Mouse (Mus musculus) MN1 (cell line): Measurements from ENCODE around the gene DXBay18.
"Not testable (repeated sequence)": the region's sequence is repeated elsewhere in the genome, so short reads cannot be mapped to it uniquely, and the experiment has no call there.

Source experiments
- DNase-seq: peaks from one replicate; pipeline ENCODE4 v3.0.0-alpha.2; 2016; ENCODE audit warnings: low spot score

Gene DXBay18

DNA sequence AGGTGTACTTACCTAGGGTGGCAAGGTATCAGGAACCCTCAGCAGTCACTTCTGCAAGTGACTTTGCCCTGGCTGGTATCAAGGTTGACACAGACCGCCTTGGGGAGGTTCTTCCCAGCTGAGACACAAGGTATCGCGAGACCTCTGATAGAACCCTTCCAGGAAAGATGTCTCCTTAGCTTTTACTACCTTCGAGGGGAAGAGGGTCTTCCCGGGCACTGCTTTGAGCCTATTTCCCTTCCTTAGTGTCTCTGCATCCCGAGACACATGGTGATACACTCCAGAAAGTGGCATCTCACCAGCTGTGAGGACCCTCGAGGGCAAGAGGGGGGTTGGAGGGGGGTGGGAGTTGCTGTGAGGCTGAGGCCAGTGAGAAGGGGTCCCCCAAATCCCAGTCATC, at the start of gene DXBay18:
Gene DXBay18, minus strand, starts transcription at position 101 of the 400 bp plus-strand sequence.
- DNase-seq, result not testable (repeated sequence)

DNA sequence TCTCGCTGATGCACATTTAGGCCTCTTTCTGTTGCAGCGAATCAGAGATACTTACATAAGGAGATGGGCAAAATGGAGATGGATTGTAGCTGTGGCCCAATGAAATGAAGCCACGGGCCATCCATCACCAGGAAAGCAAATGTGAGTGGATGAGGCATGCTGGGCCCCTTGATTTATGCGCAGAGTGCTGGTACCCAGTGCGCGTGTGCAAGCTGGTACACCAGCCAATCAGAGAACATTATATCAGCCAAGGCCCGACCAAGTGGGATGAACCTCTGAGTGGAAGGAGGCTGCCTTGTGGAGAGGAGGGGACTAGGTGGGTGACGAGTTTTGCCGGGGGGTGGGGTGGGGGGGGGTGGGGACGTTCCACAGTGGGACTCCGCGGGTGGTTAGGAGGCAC, 42.7 kb upstream of the DXBay18 start, which contains the start of gene Xlr3b:
Gene Xlr3b, plus strand, starts transcription at position 274 of the 400 bp plus-strand sequence.
- peak; percentile 67 for DNase-seq

DNA sequence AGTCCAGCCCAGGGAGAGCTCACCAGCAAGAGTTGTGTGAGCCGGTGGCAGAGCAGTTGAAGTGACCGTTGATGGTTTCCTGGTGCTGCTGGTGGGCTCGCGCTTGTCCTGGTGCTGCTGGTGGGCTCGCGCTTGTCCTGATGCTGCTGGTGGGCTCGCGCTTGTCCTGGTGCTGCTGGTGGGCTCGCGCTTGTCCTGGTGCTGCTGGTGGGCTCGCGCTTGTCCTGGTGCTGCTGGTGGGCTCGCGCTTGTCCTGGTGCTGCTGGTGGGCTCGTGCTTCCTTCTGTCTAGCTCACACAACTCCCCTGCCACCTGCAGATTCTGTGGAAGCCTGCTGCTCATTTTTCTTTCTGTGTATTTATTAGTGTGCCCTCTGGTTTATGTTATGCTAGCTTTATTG, 27.6 kb upstream of the DXBay18 start, which contains the start of gene Spin2d:
Gene Spin2d, minus strand, starts transcription at position 101 of the 400 bp plus-strand sequence.
- DNase-seq, result not testable (repeated sequence)

- not testable (repeated sequence) for DNase-seq
Observed at GRCm38 (mm10) chrX:73148496-73148895, 754 bp downstream of the DXBay18 start, which contains the start of gene Xlr5b. Gene Xlr5b (plus strand): TSS chrX:73148796.

DNA sequence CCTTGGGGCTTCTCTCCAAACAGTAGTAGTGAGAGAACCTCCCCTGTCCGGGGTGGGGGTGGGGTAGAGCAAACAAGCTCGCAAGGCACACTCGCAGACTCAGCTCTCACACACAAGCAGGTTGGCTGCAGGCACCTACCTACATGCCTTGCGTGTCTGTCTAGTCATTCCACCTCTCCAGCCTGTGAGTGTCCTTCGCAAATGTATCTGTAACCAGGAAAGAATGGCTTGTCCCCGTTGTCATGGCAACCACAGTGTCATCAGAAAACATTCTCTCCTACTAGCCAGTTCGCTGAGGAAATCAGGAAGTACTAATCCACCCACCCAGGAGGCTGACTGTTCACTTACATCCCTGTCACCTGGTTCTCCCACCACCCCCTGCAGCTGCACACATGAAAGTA, 6.0 kb downstream of the DXBay18 start:
- DNase-seq, result not testable (repeated sequence)

DNA sequence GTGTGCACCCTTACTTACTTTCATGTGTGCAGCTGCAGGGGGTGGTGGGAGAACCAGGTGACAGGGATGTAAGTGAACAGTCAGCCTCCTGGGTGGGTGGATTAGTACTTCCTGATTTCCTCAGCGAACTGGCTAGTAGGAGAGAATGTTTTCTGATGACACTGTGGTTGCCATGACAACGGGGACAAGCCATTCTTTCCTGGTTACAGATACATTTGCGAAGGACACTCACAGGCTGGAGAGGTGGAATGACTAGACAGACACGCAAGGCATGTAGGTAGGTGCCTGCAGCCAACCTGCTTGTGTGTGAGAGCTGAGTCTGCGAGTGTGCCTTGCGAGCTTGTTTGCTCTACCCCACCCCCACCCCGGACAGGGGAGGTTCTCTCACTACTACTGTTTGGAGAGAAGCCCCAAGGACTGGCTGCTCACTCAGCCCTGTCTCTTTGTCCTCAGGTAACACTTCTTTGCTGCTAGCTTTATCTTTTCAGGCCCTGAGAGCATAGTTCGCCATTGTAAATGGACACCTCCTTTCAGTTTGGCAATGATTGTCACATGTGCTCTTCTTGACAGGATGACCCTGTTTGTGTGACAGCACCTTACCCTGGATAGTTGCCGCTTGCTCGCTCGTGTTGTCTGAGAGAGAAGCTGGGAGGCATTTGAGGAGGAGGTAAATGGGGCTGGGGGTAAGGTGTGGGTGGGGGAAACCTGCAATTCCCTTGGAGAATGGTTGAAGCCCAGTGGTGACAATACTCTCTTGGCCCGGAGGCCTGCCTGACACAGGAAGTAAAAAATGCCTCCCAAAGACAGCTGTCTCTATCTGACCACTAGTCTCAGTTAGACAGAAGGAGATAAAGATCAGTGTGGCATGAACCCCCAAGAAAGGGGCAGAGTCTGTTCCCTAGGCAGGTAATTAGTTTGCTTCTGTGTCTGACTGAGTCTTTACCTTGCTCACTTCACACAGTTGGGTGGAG, 26.1 kb downstream of the DXBay18 start:
- not testable (repeated sequence) for DNase-seq

GRCm38 (mm10) chrX:73116747-73117146, 32.5 kb downstream of the DXBay18 start, which contains the start of gene Gm14685:
Gene Gm14685 (plus strand): TSS chrX:73117047.
- DNase-seq, result not testable (repeated sequence)

GRCm38 (mm10) chrX:73096941-73097508, 52.2 kb downstream of the DXBay18 start, which contains the start of gene Xlr3a:
Gene Xlr3a (minus strand): TSS chrX:73097095.
- DNase-seq, result peak; percentile 59
